Mouse (Mus musculus): ENCODE data around the gene Zfp13. TPM values are rescaled to one million over a fixed set of nuclear protein-coding genes. Genes with fewer than 3 reads are reported as not detected.
"Not testable (repeated sequence)": the region's sequence is repeated elsewhere in the genome, so short reads cannot be mapped to it uniquely, and the experiment has no call there.

Zfp13 gene
- polyA plus RNA-seq, 1 experiment from 2014 or later, result 8.9 TPM

DNA sequence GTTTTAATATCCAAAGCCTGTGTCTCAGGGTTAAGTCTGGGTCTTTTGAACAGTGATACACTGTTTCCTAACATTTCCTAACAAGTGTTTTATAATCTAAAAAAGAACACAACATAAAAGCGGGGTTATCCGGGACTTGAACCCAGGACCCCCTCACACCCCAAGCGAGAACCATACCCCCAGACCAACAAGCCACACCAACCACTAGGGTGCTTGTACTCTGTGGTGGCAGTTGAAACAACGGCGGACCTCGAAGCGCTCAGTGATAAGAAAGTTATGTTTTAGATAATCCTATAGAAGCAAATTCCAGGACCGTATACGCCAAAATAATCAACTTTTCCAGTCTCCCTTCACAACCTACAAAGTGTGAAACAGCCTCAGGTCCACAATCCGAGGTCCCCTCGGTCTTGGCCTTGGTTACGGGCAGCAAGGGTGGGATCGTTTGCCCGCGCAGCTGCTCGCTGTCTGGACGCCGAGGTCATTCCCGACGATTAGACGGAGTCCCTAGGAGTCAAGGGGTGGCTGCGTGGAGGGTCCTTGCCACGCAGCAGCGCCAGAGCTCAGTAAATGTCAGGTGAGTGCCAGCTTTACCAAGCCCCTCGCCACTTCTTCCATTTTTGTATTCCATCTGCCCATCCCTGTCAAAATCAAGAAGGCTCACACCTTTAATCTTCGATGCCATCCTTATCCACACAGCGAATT is 61.6 kb downstream of the Zfp13 start:
- peaks cover 31% of the 10 kb centered on the region; the same call in 1 of the 2 replicates for H3K27me3 ChIP-seq (ENCODE audit: control insufficient read depth, insufficient read depth, low read length)
- H3K4me2 ChIP-seq (ENCODE audit: low read length), result peak overlapping the region; percentile 71
- peak overlapping the region; percentile 47 for H3K9ac ChIP-seq (ENCODE audit: low read length)
- H3K4me3 ChIP-seq (ENCODE audit: control insufficient read depth in 1 of 2, insufficient read depth in 1 of 2, low read depth in 1 of 2, low read length in 2 of 2), result peak overlapping the region; percentile 30 to 37
- H3K36me3 ChIP-seq (ENCODE audit: control insufficient read depth, insufficient read depth, low read length), result no peaks in the 10 kb centered on the region
- no peak overlapping the region for H3K27ac ChIP-seq (replicated peaks in 1 of 2; ENCODE audit: control insufficient read depth in 1 of 2, insufficient read depth in 1 of 2, low read depth in 2 of 2, low read length in 2 of 2)
- ATAC-seq (ENCODE audit: insufficient number of reproducible peaks, insufficient read depth, low FRiP score, low read depth), result no peak
- H3K9me3 ChIP-seq (ENCODE audit: control insufficient read depth, low read length), result no peaks in the 10 kb centered on the region
- WGBS, result 4% methylated on average over 27 of the region's 27 CpGs
- peaks cover 10 to 12% of the 10 kb centered on the region in 2 experiments for H3K4me1 ChIP-seq (ENCODE audit: control insufficient read depth in 2 of 2, insufficient read depth in 2 of 2, low read length in 2 of 2)

DNA sequence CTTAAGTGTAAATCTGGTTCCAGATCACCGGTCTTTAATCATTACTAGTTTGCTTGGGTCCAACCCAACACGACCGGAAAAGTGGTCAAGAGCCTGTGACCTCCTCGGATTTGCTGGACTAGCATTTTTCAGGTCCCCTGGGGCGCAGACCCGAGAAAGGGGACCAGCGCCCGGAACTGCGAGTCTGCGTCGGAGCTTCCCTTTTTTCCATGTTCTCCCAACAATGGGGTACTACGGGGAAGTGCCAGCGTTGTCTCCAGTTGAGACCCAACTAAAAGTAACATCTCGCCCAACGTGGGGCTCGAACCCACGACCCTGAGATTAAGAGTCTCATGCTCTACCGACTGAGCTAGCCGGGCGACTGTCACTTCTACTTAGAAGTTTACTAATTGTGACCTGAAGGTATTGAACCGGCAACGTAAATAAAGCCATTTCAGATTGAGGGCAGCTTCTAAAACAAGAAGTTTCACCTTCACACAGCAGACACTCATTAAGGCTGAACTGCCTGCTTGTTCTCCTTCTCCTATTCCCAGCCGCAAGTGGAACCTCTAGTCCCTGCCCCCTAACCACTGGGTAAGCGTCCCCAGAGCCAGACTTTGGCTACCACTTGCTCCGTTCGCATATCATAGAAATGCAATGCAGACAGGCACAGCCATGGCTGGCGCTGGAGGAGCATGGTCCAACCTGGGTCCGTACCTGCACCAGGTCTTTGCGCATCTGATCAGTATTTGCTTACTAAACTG is 64.1 kb downstream of the Zfp13 start:
- Histone ChIP-seq H3K27me3 (ENCODE audit: control insufficient read depth, insufficient read depth, low read length) (peaks cover 24% of the 10 kb centered on the region; the same call in 1 of the 2 replicates), H3K4me3 (ENCODE audit: control insufficient read depth in 1 of 2, insufficient read depth in 1 of 2, low read depth in 1 of 2, low read length in 2 of 2) (0 out of 4 replicates have a peak overlapping the region, but pooled peaks of 1 of the 2 experiments have one; percentile 8), H3K4me2 (ENCODE audit: low read length) (peak overlapping the region; percentile 45), H3K4me1 (ENCODE audit: control insufficient read depth in 2 of 2, insufficient read depth in 2 of 2, low read length in 2 of 2) (peaks cover 7 to 12% of the 10 kb centered on the region in 2 experiments)
- H3K36me3 ChIP-seq (ENCODE audit: control insufficient read depth, insufficient read depth, low read length); H3K27ac ChIP-seq (replicated peaks in 1 of 2; ENCODE audit: control insufficient read depth in 1 of 2, insufficient read depth in 1 of 2, low read depth in 2 of 2, low read length in 2 of 2); ATAC-seq (ENCODE audit: insufficient number of reproducible peaks, insufficient read depth, low FRiP score, low read depth); H3K9me3 ChIP-seq (ENCODE audit: control insufficient read depth, low read length); H3K9ac ChIP-seq (ENCODE audit: low read length): not testable (repeated sequence)
- 3% methylated on average over 17 of the region's 29 CpGs for WGBS

DNA sequence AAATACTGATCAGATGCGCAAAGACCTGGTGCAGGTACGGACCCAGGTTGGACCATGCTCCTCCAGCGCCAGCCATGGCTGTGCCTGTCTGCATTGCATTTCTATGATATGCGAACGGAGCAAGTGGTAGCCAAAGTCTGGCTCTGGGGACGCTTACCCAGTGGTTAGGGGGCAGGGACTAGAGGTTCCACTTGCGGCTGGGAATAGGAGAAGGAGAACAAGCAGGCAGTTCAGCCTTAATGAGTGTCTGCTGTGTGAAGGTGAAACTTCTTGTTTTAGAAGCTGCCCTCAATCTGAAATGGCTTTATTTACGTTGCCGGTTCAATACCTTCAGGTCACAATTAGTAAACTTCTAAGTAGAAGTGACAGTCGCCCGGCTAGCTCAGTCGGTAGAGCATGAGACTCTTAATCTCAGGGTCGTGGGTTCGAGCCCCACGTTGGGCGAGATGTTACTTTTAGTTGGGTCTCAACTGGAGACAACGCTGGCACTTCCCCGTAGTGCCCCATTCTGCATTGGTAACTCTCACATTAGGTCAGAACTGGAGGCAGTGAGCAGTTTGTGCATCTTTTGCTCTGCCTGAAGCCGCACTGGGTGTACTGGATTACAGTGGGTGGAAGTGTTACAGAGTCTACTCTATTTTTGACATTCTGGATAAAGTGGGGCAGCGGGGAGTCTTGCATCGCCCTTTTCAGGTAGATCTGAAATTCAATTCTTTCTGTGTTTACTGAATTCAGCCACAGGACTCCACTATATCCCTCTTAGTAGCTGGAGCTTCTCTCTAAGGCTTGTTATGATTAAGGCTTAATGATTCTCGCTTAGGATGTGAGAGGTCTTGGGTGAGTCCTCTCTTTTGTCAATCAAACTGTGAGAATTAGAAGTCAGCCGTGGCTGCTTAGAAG is 65.4 kb downstream of the Zfp13 start:
- H3K9me3 ChIP-seq (ENCODE audit: control insufficient read depth, low read length); H3K4me3 ChIP-seq (ENCODE audit: control insufficient read depth in 1 of 2, insufficient read depth in 1 of 2, low read depth in 1 of 2, low read length in 2 of 2); H3K9ac ChIP-seq (ENCODE audit: low read length); ATAC-seq (ENCODE audit: insufficient number of reproducible peaks, insufficient read depth, low FRiP score, low read depth); H3K27ac ChIP-seq (replicated peaks in 1 of 2; ENCODE audit: control insufficient read depth in 1 of 2, insufficient read depth in 1 of 2, low read depth in 2 of 2, low read length in 2 of 2); H3K36me3 ChIP-seq (ENCODE audit: control insufficient read depth, insufficient read depth, low read length): not testable (repeated sequence)
- Histone ChIP-seq H3K4me2 (ENCODE audit: low read length) (peak overlapping the region; percentile 28; the same call in 1 of the 2 replicates), H3K4me1 (ENCODE audit: control insufficient read depth in 2 of 2, insufficient read depth in 2 of 2, low read length in 2 of 2) (peaks cover 7 to 12% of the 10 kb centered on the region in 2 experiments), H3K27me3 (ENCODE audit: control insufficient read depth, insufficient read depth, low read length) (peaks cover 12% of the 10 kb centered on the region; the same call in 1 of the 2 replicates)
- 7% methylated on average over 9 of the region's 23 CpGs for WGBS

- not testable (repeated sequence) for H3K4me2 ChIP-seq (ENCODE audit: low read length); H3K9ac ChIP-seq (ENCODE audit: low read length); H3K9me3 ChIP-seq (ENCODE audit: control insufficient read depth, low read length); H3K4me3 ChIP-seq (ENCODE audit: control insufficient read depth in 1 of 2, insufficient read depth in 1 of 2, low read depth in 1 of 2, low read length in 2 of 2); ATAC-seq (ENCODE audit: insufficient number of reproducible peaks, insufficient read depth, low FRiP score, low read depth); H3K27me3 ChIP-seq (ENCODE audit: control insufficient read depth, insufficient read depth, low read length); H3K27ac ChIP-seq (replicated peaks in 1 of 2; ENCODE audit: control insufficient read depth in 1 of 2, insufficient read depth in 1 of 2, low read depth in 2 of 2, low read length in 2 of 2); H3K36me3 ChIP-seq (ENCODE audit: control insufficient read depth, insufficient read depth, low read length); H3K4me1 ChIP-seq (ENCODE audit: control insufficient read depth in 2 of 2, insufficient read depth in 2 of 2, low read length in 2 of 2)
- WGBS, result 36% methylated on average over 1 of the region's 1 CpGs
Observed at GRCm38 (mm10) chr17:23531408-23531807, 67.9 kb downstream of the Zfp13 start.

Other genes with a start within 250 kb of the Zfp13 start
- gene Vmn2r116, start 214.9 kb downstream of the Zfp13 start, polyA plus RNA-seq (2014; fragmentation: Nextera tagmentation; extraction: Ambion mirVana), result not detected in 2 replicates
- gene Vmn2r117, start 119.8 kb downstream of the Zfp13 start, polyA plus RNA-seq (2014; fragmentation: Nextera tagmentation; extraction: Ambion mirVana), result not detected in 2 replicates
- 13.8 and 14.0 TPM in 2 replicates for gene Zfp213, start 35.2 kb downstream of the Zfp13 start, polyA plus RNA-seq (2014; fragmentation: Nextera tagmentation; extraction: Ambion mirVana)
- not detected in 2 replicates for gene Zscan10, start 1.4 kb upstream of the Zfp13 start, polyA plus RNA-seq (2014; fragmentation: Nextera tagmentation; extraction: Ambion mirVana)
- gene Mmp25, start 45.8 kb upstream of the Zfp13 start, polyA plus RNA-seq (2014; fragmentation: Nextera tagmentation; extraction: Ambion mirVana), result 0.26 and 0.70 TPM in 2 replicates
- 0.15 and 0.16 TPM in 2 replicates for gene Bicdl2, start 61.0 kb upstream of the Zfp13 start, polyA plus RNA-seq (2014; fragmentation: Nextera tagmentation; extraction: Ambion mirVana)
- 403 and 405 TPM in 2 replicates for gene Hcfc1r1, start 74.1 kb upstream of the Zfp13 start, polyA plus RNA-seq (2014; fragmentation: Nextera tagmentation; extraction: Ambion mirVana)
- gene Thoc6, start 74.4 kb upstream of the Zfp13 start, polyA plus RNA-seq (2014; fragmentation: Nextera tagmentation; extraction: Ambion mirVana), result 31.1 and 35.0 TPM in 2 replicates
- gene Tnfrsf12a, start 78.0 kb upstream of the Zfp13 start, polyA plus RNA-seq (2014; fragmentation: Nextera tagmentation; extraction: Ambion mirVana), result 107 and 114 TPM in 2 replicates
- gene Cldn6, start 79.8 kb upstream of the Zfp13 start, polyA plus RNA-seq (2014; fragmentation: Nextera tagmentation; extraction: Ambion mirVana), result 0.42 TPM in 1 of 2 replicates, not detected in the other
- gene Cldn9, start 84.5 kb upstream of the Zfp13 start, polyA plus RNA-seq (2014; fragmentation: Nextera tagmentation; extraction: Ambion mirVana), result 0.14 TPM in 1 of 2 replicates, not detected in the other
- not detected in 2 replicates for gene 1520401A03Rik, start 123.3 kb upstream of the Zfp13 start, polyA plus RNA-seq (2014; fragmentation: Nextera tagmentation; extraction: Ambion mirVana)
- 27.2 and 28.1 TPM in 2 replicates for gene Pkmyt1, start 126.8 kb upstream of the Zfp13 start, polyA plus RNA-seq (2014; fragmentation: Nextera tagmentation; extraction: Ambion mirVana)
- gene Paqr4, start 141.4 kb upstream of the Zfp13 start, polyA plus RNA-seq (2014; fragmentation: Nextera tagmentation; extraction: Ambion mirVana), result 10.6 and 12.7 TPM in 2 replicates
- not detected in 2 replicates for gene Kremen2, start 146.3 kb upstream of the Zfp13 start, polyA plus RNA-seq (2014; fragmentation: Nextera tagmentation; extraction: Ambion mirVana)
- gene Flywch1, start 172.1 kb upstream of the Zfp13 start, polyA plus RNA-seq (2014; fragmentation: Nextera tagmentation; extraction: Ambion mirVana), result 42.4 TPM in 2 replicates
- 4.4 and 5.1 TPM in 2 replicates for gene Flywch2, start 186.6 kb upstream of the Zfp13 start, polyA plus RNA-seq (2014; fragmentation: Nextera tagmentation; extraction: Ambion mirVana)
- gene Srrm2, start 191.0 kb upstream of the Zfp13 start, polyA plus RNA-seq (2014; fragmentation: Nextera tagmentation; extraction: Ambion mirVana), result 300 and 318 TPM in 2 replicates
- 950 and 1,075 TPM in 2 replicates for gene Elob, start 229.6 kb upstream of the Zfp13 start, polyA plus RNA-seq (2014; fragmentation: Nextera tagmentation; extraction: Ambion mirVana)
- not detected in 2 replicates for gene Prss33, start 236.6 kb upstream of the Zfp13 start, polyA plus RNA-seq (2014; fragmentation: Nextera tagmentation; extraction: Ambion mirVana)
- not detected in 2 replicates for gene Prss32, start 244.4 kb upstream of the Zfp13 start, polyA plus RNA-seq (2014; fragmentation: Nextera tagmentation; extraction: Ambion mirVana)
- gene Prss41, start 244.7 kb upstream of the Zfp13 start, polyA plus RNA-seq (2014; fragmentation: Nextera tagmentation; extraction: Ambion mirVana), result not detected in 2 replicates